Mouse (Mus musculus) inflammation-experienced regulatory T-cells, adult 6 months (primary cell): ENCODE data around the gene Srebf1. TPM values are rescaled to one million over a fixed set of nuclear protein-coding genes. Genes with fewer than 3 reads are reported as not detected.

Source experiments
- ATAC-seq: one replicate; pipeline ENCODE4 v1.8.0; 2017
- polyA plus RNA-seq, 3 experiments: library from polyadenylated mRNA; unstranded; fragments of 100-300 nt; shearing (Covaris generic); gene quantifications; one replicate each; pipeline ENCODE4 v1.2.1; 2017

Gene Srebf1
- polyA plus RNA-seq, 3 experiments from 2014 or later = 21.7 to 26.7 (median 24.3) TPM

- ATAC-seq = no peak
These were observed 19.4 kb downstream of the Srebf1 start for GRCm38 (mm10) chr11:60202710-60203638.

- ATAC-seq = no peak
These were observed 22.0 kb downstream of the Srebf1 start for GRCm38 (mm10) chr11:60200384-60200783.

DNA sequence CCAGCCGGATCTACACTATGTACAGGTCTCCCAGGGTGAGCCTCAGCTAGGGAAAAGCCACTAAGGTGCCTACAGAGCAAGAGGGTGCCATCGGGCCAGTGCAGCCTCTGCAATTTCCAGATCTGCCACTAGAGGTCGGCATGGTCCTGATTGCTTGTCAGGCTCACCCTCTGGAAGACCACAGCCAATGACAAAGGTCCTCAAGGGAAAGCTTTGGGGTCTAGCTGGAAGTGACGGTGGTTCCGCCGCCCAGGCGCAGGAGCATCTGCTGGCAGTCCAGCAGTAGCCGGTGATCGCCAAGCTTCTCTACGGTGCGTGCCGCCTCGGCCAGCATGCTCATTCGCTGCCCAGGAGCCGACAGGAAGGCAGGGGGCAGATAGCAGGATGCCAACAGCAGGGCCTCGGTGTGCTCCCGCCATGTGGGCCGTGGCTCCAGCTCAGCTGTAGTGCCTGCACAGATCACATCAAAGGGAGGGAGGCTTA, 22.6 kb downstream of the Srebf1 start:
- ATAC-seq = peak; percentile 72

GRCm38 (mm10) chr11:60198651-60199050, 23.7 kb downstream of the Srebf1 start:
- no peak for ATAC-seq

- no peak for ATAC-seq
These were observed 24.3 kb downstream of the Srebf1 start for GRCm38 (mm10) chr11:60197998-60198619.

DNA sequence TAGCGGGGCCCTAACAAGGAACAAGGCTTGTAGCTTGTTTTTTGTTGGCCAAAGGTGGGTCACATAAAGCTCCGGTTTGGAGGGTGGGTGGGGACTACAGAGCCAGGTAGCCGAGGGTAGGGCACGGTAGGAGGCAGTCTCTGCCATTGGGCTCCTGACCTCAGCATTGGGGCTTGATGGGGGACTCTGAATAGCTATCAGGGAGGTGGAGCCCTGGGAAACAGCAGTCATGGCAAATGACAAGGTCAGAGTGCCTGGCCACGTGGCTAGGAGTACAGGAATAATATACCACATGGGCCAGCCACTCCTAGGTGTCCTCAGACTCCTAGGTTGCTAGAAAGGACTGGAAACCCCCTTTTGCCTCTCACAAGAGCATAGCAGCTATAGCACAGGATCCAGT, 26.0 kb downstream of the Srebf1 start:
- no peak for ATAC-seq

GRCm38 (mm10) chr11:60195108-60195507, 27.3 kb downstream of the Srebf1 start:
- no peak for ATAC-seq

DNA sequence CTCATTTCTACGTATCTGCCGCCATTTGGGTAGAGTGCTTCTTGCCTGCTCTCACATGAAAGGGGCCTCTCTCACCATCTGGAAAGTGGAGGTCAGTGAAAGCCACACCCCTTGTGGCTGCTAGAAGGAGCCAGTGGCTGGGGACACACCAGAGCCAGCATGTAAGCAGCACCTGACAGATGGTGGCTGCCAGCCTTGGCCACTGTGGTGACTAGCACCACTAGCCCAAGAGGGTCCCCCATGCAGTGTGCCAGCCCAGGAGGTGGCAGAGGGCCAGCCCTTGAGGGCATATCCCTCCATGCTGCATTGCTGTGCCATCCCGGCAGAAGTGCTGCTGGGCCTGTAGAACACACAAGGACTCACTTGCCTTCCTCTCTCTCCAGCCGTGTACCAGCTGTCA, 28.8 kb downstream of the Srebf1 start:
- no peak for ATAC-seq

DNA sequence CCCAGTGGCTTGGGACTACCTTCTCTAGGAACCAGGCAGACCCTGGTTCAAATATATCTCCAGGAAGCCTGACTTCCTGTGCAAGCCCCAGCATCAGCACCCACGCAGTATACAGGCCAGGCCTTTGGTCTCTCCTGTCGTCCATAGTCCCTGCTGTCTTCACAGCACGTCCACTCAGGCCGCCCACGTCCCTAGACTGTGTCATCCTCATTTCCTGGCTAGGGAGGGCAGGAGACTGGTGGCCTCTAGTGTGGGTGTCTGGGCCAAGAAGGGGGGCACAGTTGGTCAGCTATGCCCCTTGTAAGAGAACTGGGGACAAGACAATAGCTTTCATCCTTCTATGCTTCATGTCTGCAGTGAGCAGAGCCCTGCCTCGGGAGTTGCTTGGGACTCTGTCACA, 29.8 kb downstream of the Srebf1 start:
- ATAC-seq = no peak

GRCm38 (mm10) chr11:60190055-60190641, 32.2 kb downstream of the Srebf1 start:
- ATAC-seq = no peak

- no peak for ATAC-seq
These were observed 32.8 kb downstream of the Srebf1 start for GRCm38 (mm10) chr11:60189501-60190040.

GRCm38 (mm10) chr11:60188275-60188853, 34.0 kb downstream of the Srebf1 start:
- ATAC-seq = no peak

GRCm38 (mm10) chr11:60187070-60187469, 35.3 kb downstream of the Srebf1 start:
- no peak for ATAC-seq

GRCm38 (mm10) chr11:60185396-60186231, 36.8 kb downstream of the Srebf1 start:
- ATAC-seq = no peak

DNA sequence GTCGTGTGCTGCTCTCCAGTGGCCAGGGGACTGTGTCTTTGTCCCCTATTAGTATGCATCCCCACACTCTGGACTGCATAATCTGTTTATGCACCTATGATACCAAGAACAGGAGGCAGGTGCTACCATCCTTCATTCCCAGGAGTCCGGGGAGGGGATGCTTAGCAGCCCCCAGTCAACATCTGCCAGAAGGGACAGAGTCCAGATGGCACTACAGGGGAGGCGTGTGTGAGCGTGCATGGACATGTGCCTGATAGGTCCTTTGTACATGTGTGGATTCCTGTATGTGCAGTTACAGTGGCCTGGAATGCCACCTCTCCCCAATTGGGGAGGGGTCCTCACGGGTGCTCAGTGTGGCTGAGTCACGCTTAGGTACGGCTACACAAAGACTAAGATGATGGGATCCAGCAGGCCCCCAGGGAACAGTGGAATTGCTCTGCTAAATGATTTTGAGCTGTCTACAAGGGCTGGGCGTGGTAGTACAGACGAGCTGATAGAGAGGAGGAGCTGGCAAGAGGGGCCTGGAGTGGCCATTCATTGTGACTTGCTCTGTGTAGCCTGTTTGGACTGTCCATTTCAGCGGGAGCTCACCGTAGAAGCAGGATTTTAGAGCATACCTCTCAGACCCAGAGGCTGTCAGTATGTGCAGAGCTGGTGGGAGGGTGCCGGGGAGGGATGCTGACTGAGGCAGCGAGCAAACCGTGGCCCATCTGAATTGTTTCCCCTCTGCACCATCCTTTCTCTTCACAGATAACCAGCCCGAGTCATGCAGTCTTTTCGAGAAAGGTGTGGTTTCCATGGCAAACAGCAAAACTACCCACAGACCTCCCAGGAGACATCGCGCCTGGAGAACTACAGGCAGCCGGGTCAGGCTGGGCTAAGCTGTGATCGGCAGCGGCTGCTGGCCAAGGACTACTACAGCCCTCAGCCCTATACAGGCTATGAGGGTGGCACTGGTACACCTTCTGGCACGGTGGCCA, 37.7 kb downstream of the Srebf1 start:
- no peak for ATAC-seq

DNA sequence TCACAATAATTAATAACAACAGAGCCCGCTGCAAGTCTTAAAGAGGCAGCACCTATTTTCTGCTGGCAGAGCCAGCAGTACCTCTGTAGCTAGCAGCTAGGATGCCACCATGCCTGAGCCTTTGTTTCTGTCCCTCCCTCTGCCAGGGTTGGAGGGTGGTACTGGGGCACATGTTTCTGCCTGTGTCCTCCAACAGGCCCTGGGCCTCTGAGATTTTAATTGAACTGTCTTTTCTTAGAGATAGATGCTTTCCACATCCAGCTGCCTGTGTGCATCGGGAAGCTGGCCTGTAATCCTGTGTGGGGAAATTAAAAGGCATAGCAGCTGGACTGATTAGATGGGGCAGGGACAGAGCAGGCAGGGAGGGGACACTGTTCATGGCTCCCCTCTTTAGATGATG, 39.6 kb downstream of the Srebf1 start:
- no peak for ATAC-seq

GRCm38 (mm10) chr11:60182116-60182670, 40.2 kb downstream of the Srebf1 start:
- ATAC-seq = no peak

GRCm38 (mm10) chr11:60178506-60178905, 43.9 kb downstream of the Srebf1 start:
- ATAC-seq = no peak

DNA sequence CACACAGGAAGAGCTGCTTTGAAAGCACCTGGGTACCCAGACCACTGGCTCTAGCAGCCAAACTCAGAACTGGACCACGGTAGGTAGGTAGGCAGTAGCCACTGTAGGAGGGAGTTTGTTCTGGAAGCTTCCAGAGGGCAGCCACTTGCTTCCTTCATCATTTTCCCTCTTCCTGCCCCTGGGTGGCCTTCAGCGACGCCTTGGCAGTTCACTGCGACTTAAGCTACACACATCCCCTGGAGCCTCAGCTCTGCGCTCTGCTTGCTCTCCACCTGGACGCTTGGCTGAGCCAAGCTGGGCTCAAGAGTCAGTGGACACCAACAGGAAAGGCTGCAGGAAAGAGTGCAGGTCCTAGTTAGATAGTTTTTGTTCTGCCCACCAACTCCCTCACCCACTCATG, 44.4 kb downstream of the Srebf1 start:
- ATAC-seq = no peak

DNA sequence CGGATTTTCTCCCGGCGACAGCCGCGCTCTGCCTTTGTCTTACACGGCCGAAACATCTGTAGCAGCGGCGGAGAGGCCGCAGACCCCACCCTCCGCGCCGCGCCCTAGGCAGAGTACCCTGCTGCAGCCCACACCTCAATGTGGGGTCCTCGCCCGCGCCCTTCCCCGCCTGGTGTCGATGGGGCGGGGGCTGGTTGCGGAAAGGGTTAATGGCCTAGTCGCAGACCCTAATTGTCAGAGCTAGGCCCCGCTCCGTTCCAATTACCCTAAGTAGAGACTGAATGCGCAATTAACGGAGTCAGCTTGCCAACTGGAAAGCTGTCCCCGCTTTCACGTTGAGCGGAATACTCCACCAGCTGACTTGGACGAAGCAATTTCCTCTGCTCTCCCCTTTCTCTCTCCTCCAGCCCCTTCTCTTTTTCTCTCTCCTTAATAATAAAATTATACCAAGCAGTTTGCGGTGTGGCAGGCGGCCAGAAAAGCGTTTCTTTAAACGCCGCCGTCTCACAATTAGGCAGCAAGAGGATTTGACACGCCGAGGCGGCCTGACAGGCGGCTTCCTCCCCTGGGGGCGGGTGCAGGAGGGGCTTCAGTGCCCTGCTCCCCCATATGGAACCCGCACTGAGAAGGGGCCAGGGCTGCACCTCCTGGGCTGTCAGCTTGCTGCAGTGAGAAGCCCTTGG, 45.3 kb downstream of the Srebf1 start:
- ATAC-seq = no peak
